Mouse (Mus musculus) yolk sac, embryonic 10.5 days (tissue): ENCODE measurements around the gene Olfr67.
"Not testable (repeated sequence)": the region's sequence is repeated elsewhere in the genome, so short reads cannot be mapped to it uniquely, and the experiment has no call there.

ENCODE experiments used
- DNase-seq: peaks from one replicate; pipeline ENCODE4 v3.0.0-alpha.2; 2017; ENCODE audit warnings: low spot score

The Olfr67 gene

DNA sequence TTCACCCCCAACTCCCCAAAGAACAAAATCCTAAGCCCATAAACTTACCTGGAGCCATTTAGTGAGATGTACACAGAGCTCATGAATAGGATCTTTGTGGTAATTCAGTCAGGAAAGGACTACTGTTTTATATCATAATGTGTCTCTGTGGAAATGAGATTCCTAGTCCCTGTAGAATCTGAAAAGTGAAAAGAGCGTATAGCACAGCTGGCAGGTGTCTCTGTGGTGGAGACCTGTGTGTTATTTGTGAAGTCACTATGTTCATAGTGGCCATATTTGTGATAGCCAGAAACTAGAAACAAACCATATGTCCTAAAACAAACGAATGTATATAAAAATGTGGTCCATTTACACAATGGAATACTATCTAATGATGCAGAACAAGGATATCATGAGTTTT lies 20.1 kb downstream of the Olfr67 start, which contains the start of gene Olfr69:
Gene Olfr69, minus strand, starts transcription at position 101 of the 400 bp plus-strand sequence.
- DNase-seq, result no peak

- DNase-seq, result not testable (repeated sequence)
Observed at GRCm38 (mm10) chr7:103767687-103768086, 23.9 kb downstream of the Olfr67 start.

DNA sequence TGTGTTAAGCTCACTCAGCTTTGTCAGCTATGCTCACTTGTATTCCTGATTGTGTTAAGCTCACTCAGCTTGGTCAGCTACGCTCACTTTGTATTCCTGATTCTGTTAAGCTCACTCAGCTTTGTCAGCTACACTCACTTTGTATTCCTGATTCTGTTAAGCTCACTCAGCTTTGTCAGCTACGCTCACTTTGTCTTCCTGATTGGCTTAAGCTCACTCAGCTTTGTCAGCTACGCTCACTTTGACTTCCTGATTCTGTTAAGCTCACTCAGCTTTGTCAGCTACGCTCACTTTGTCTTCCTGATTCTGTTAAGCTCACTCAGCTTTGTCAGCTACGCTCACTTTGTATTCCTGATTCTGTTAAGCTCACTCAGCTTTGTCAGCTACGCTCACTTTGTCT lies 29.4 kb downstream of the Olfr67 start:
- DNase-seq, result not testable (repeated sequence)

DNA sequence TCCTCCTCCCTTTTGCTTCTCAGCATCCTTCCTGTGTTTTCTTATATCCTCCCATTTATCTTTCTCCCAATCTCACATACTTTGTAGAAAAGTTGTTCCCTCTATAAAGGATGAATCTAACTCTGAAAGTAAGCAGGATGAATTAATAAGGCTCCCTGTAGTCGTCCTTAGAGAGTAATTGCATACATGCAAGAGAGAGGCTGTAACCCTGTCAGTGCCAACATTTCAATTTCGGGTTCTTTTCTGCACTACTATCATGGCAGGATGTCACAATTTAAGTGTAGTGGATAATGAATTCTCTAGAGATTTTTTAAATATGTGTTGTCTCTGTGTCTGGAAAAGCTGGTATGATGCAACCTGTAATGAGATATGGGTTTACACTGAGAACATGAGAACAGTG lies 34.4 kb downstream of the Olfr67 start, which contains the start of gene Olfr630:
Gene Olfr630, minus strand, starts transcription at position 101 of the 400 bp plus-strand sequence.
- DNase-seq, result no peak

DNA sequence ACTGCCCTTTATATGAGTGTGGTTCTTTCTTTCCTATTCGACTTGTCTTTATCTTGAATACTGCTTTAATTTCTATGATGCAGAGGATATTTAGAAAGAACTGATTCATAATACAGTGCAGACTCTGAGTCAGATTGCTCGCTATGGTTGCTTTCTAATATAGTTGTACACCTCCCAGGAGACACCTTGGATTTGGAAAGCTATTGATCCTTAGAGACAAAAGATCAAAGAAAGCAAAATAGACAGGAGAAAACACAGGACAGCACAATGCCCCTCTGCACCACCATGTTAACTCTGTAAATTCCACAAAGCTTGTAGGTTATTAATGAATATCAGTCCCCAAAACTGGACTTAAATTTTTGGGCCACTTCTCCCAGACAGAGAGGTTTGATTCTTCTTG lies 46.8 kb downstream of the Olfr67 start, which contains the start of gene Olfr629:
Gene Olfr629, minus strand, starts transcription at position 101 of the 400 bp plus-strand sequence.
- no peak for DNase-seq
